Mouse (Mus musculus): ENCODE data around the gene Gm49398. TPM values are rescaled to one million over a fixed set of nuclear protein-coding genes. Genes with fewer than 3 reads are reported as not detected.
A peak's percentile ranks its signal among the peaks of the same experiment; 100 is the strongest.

Gm49398 gene
- not detected in 2 replicates for polyA plus RNA-seq (2012; rRNA removed)

DNA sequence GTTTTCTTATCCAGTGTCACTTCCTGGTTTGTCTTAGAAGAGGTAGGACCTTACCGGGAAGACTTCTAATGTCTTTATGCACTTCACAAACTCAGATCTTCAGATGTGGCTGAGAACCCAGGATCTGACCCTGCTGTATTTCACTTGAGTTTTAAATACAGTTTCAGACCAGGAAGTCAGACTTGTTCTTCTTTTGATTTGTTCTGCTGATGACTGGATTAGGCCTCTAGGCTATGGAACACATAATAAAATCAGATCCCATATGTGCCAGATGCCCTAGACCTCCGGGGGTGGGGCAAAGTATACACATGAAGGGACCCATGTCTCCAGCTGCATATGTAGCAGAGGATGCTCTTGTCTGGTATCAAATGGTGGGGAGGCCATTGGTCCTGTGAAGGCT lies at the start of gene Gm49398:
Gene Gm49398 (minus strand): TSS at position 101 of the 400 bp plus-strand sequence.
- Histone ChIP-seq H3K27me3 (ENCODE audit: control insufficient read depth, insufficient read depth, low read length) (no peaks in the 10 kb centered on the region), H3K4me3 (ENCODE audit: control insufficient read depth, insufficient read depth, low read length) (no peak within 1 kb of the TSS), H3K4me1 (replicated peaks; ENCODE audit: control insufficient read depth, insufficient read depth, low read length) (no peaks in the 10 kb centered on the region), H3K27ac (ENCODE audit: control insufficient read depth, insufficient read depth, low read length) (no peak within 1 kb of the TSS), H3K36me3 (ENCODE audit: control insufficient read depth, insufficient read depth, low read length) (no peaks in the 10 kb centered on the region)
- no peak for TF ChIP-seq POLR2A (IDR thresholded peaks at IDR 0.05; ENCODE audit: control insufficient read depth, extremely low read depth, insufficient read depth, low read length, poor library complexity)
- no peak for TF ChIP-seq CTCF (IDR thresholded peaks at IDR 0.05; ENCODE audit: borderline replicate concordance, control insufficient read depth, extremely low read depth, insufficient read depth, low read length, poor library complexity)
- 92% methylated on average over 2 of the region's 2 CpGs for WGBS
- DNase-seq = no peak

DNA sequence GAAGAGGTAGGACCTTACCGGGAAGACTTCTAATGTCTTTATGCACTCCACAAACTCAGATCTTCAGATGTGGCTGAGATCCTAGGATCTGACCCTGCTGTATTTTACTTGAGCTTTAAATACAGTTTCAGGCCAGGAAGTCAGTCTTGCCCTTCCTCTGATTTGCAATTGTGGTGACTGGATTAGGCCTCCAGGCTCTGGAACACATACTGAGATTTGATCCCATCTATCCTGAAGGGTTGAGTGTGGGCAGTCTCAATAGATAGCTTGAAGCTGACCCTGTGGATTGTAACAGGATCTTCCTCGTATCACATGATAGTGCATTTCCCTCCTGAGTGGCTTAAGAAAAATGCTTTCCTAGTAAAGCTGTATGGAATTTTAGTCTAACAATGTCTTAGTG lies 33.4 kb downstream of the Gm49398 start, which contains the start of gene Cts8:
Gene Cts8 (minus strand): TSS at position 101 of the 400 bp plus-strand sequence.
- TF ChIP-seq CTCF (IDR thresholded peaks at IDR 0.05; ENCODE audit: borderline replicate concordance, control insufficient read depth, extremely low read depth, insufficient read depth, low read length, poor library complexity) (no peak), POLR2A (IDR thresholded peaks at IDR 0.05; ENCODE audit: control insufficient read depth, extremely low read depth, insufficient read depth, low read length, poor library complexity) (no peak)
- DNase-seq = no peak
- H3K36me3 ChIP-seq (ENCODE audit: control insufficient read depth, insufficient read depth, low read length) = no peaks in the 10 kb centered on the region
- no peaks in the 10 kb centered on the region for H3K4me1 ChIP-seq (replicated peaks; ENCODE audit: control insufficient read depth, insufficient read depth, low read length)
- H3K4me3 ChIP-seq (ENCODE audit: control insufficient read depth, insufficient read depth, low read length) = no peak within 1 kb of the TSS
- H3K27ac ChIP-seq (ENCODE audit: control insufficient read depth, insufficient read depth, low read length) = no peak within 1 kb of the TSS
- no peaks in the 10 kb centered on the region for H3K27me3 ChIP-seq (ENCODE audit: control insufficient read depth, insufficient read depth, low read length)
- 91% methylated on average over 2 of the region's 2 CpGs for WGBS

DNA sequence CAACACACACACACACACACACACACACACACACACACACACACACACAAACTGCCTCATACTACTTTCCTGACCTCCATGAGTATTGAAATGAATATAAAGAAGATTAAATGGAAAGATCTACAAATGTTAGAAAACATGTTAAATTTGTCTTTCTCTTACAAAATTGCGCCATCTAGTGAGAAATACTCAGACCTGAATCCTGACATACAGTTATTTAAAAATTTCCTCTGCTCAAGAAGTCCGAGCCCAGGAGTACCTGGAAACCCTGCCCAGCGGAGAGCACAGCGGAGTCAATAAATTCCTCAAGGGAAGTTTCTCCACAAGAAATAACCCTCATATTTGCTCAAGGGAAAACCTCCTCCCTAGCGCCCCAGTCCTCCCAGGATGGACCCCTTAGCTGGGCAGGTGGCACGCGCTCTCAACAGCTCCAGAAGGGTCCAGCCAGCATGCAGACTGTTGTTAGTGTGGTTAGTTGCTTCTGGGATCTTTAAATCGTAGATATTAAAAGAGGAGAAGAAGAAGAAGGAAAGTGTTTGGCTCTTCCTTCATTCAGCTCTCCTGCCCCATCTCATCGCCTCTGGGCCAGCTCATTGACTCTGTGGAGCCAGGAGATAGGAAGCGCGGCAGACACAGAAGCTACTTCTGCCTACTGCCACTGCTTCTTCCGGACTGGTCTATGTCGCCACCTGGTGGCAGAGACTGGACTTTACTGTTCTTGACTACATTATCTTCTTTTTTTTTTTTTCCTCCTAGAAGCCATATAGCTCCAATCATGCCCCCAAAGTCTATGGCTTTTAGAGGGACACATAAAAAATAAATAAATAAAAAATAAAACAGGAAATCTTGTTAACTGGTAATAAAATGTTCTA lies 47.3 kb downstream of the Gm49398 start:
- 45% methylated on average over 13 of the region's 13 CpGs for WGBS
- no peaks in the 10 kb centered on the region for H3K36me3 ChIP-seq (ENCODE audit: control insufficient read depth, insufficient read depth, low read length)
- H3K4me3 ChIP-seq (ENCODE audit: control insufficient read depth, insufficient read depth, low read length) = no peak overlapping the region
- DNase-seq = peak; percentile 41
- TF ChIP-seq CTCF (IDR thresholded peaks at IDR 0.05; ENCODE audit: borderline replicate concordance, control insufficient read depth, extremely low read depth, insufficient read depth, low read length, poor library complexity) (no peak), POLR2A (IDR thresholded peaks at IDR 0.05; ENCODE audit: control insufficient read depth, extremely low read depth, insufficient read depth, low read length, poor library complexity) (no peak)
- no peaks in the 10 kb centered on the region for H3K4me1 ChIP-seq (replicated peaks; ENCODE audit: control insufficient read depth, insufficient read depth, low read length)
- no peak overlapping the region for H3K27ac ChIP-seq (ENCODE audit: control insufficient read depth, insufficient read depth, low read length)
- H3K27me3 ChIP-seq (ENCODE audit: control insufficient read depth, insufficient read depth, low read length) = no peaks in the 10 kb centered on the region

DNA sequence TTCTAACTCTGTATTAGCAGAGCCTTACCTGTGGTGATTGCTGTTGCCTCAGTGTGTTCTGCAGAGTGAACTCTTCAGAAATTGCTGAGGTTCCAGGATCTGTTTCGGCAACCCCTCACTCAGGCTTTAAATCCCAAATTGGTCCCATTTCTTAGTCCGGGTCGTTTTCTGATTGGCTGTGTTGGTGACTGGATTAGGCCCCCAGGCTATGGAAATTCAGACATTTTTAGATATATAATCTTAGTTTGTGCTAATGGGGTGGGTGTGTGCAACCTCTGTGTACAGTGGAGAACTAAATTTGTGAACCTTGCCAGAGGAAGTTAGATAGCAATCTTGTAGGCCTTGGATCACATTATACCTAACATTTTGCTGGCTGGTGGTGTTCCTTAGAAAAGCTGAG lies 85.3 kb downstream of the Gm49398 start, which contains the start of gene Cts6:
Gene Cts6 (minus strand): TSS at position 101 of the 400 bp plus-strand sequence.
- no peaks in the 10 kb centered on the region for H3K4me1 ChIP-seq (replicated peaks; ENCODE audit: control insufficient read depth, insufficient read depth, low read length)
- H3K4me3 ChIP-seq (ENCODE audit: control insufficient read depth, insufficient read depth, low read length) = no peak within 1 kb of the TSS
- no peak for DNase-seq
- TF ChIP-seq POLR2A (IDR thresholded peaks at IDR 0.05; ENCODE audit: control insufficient read depth, extremely low read depth, insufficient read depth, low read length, poor library complexity) = no peak
- TF ChIP-seq CTCF (IDR thresholded peaks at IDR 0.05; ENCODE audit: borderline replicate concordance, control insufficient read depth, extremely low read depth, insufficient read depth, low read length, poor library complexity) = no peak
- no peaks in the 10 kb centered on the region for H3K36me3 ChIP-seq (ENCODE audit: control insufficient read depth, insufficient read depth, low read length)
- no peaks in the 10 kb centered on the region for H3K27me3 ChIP-seq (ENCODE audit: control insufficient read depth, insufficient read depth, low read length)
- H3K27ac ChIP-seq (ENCODE audit: control insufficient read depth, insufficient read depth, low read length) = no peak within 1 kb of the TSS
- WGBS = 93% methylated on average over 3 of the region's 3 CpGs

Other genes starting within 250 kb of the Gm49398 start
- not detected in 2 replicates for gene Ctsq, start 248.2 kb downstream of the Gm49398 start, polyA plus RNA-seq (2012; rRNA removed)
- not detected in 2 replicates for gene Ctsr, start 124.6 kb downstream of the Gm49398 start, polyA plus RNA-seq (2012; rRNA removed)
- gene Cts6, start 85.4 kb downstream of the Gm49398 start, polyA plus RNA-seq (2012; rRNA removed) = not detected in 2 replicates
- not detected in 2 replicates for gene Cts8, start 33.5 kb downstream of the Gm49398 start, polyA plus RNA-seq (2012; rRNA removed)
- gene Cts7, start 69.4 kb upstream of the Gm49398 start, polyA plus RNA-seq (2012; rRNA removed) = not detected in 2 replicates

All from thymus, adult 2 months (tissue).